Mouse (Mus musculus) kidney, embryonic 15.5 days (tissue): ENCODE measurements around the gene Btbd3. TPM values are rescaled to one million over a fixed set of nuclear protein-coding genes. Genes with fewer than 3 reads are reported as not detected.
A peak's percentile ranks its signal among the peaks of the same experiment; 100 is the strongest.

Experiments
- ATAC-seq: fragments of 200-750 bp; cut with Nextera tagmentation; replicated peaks from 2 replicates; pipeline ENCODE4 v1.8.0; 2017; ENCODE audit warnings: moderate TSS enrichment; ENCODE audit not compliant: low FRiP score
- H3K27ac ChIP-seq: fragments of 300-500 bp; sonication (generic); 2 replicates; pipeline ENCODE4 v1.5.1; 2015; ENCODE audit warnings: mild to moderate bottlenecking, inconsistent platforms
- H3K27me3 ChIP-seq: fragments of 300-500 bp; sonication (generic); 2 replicates; pipeline ENCODE4 v1.6.1; 2015; ENCODE audit warnings: inconsistent platforms
- H3K36me3 ChIP-seq: fragments of 300-500 bp; sonication (generic); 2 replicates; pipeline ENCODE4 v1.6.1; 2015; ENCODE audit warnings: inconsistent platforms
- H3K4me1 ChIP-seq: fragments of 300-500 bp; sonication (generic); 2 replicates; pipeline ENCODE4 v1.6.1; 2015; ENCODE audit warnings: inconsistent platforms
- H3K4me2 ChIP-seq: fragments of 300-500 bp; sonication (generic); 2 replicates; pipeline ENCODE4 v1.6.1; 2015; ENCODE audit warnings: moderate library complexity, mild to moderate bottlenecking, inconsistent platforms
- H3K4me3 ChIP-seq: fragments of 300-500 bp; sonication (generic); replicated peaks from 2 replicates; pipeline ENCODE4 v1.5.1; 2015; ENCODE audit warnings: mild to moderate bottlenecking, inconsistent platforms
- H3K9ac ChIP-seq: fragments of 300-500 bp; sonication (generic); 2 replicates; pipeline ENCODE4 v1.6.1; 2015; ENCODE audit warnings: mild to moderate bottlenecking, inconsistent platforms
- H3K9me3 ChIP-seq: fragments of 300-500 bp; sonication (generic); replicated peaks from 2 replicates; pipeline ENCODE4 v1.6.1; 2016; ENCODE audit warnings: inconsistent platforms
- WGBS: fragments of 180-500 bp; shearing (Covaris S2); methylation state at CpG from one replicate; pipeline ENCODE4 v1.1.7; 2015; ENCODE audit warnings: mixed read lengths; 5-methylcytosine and 5-hydroxymethylcytosine counted together
- polyA plus RNA-seq: library from polyadenylated mRNA; unstranded; fragments of >200 nt; fragmentation: Nextera tagmentation; extraction: Ambion mirVana; gene quantifications from 2 replicates; pipeline ENCODE4 v1.2.1, GENCODE M21; 2015

Gene Btbd3
- polyA plus RNA-seq, 1 experiment from 2014 or later, result 17.4 TPM

GRCm38 (mm10) chr2:138265356-138266005 is 9.1 kb downstream of the Btbd3 start:
- Histone ChIP-seq H3K4me1 (peaks cover 51% of the 10 kb centered on the region), H3K4me3 (no peak overlapping the region), H3K27me3 (no peaks in the 10 kb centered on the region), H3K9ac (no peak overlapping the region), H3K4me2 (peak overlapping the region; percentile 32; the same call in 1 of the 2 replicates), H3K36me3 (no peaks in the 10 kb centered on the region), H3K27ac (peak overlapping the region; percentile 71), H3K9me3 (no peaks in the 10 kb centered on the region)
- ATAC-seq, result peak; percentile 15; the same call in 1 of the 2 replicates
- 20% methylated on average over 13 of the region's 13 CpGs for WGBS

- Histone ChIP-seq H3K27ac (no peak overlapping the region), H3K36me3 (no peaks in the 10 kb centered on the region), H3K9ac (no peak overlapping the region), H3K4me1 (peaks cover 41% of the 10 kb centered on the region), H3K4me2 (no peak overlapping the region), H3K27me3 (no peaks in the 10 kb centered on the region), H3K4me3 (no peak overlapping the region), H3K9me3 (no peaks in the 10 kb centered on the region)
- ATAC-seq, result no peak; the same call in 1 of the 2 replicates
- 70% methylated on average over 5 of the region's 5 CpGs for WGBS
These were observed 10.3 kb downstream of the Btbd3 start for GRCm38 (mm10) chr2:138266679-138267078.

GRCm38 (mm10) chr2:138267852-138268513 is 11.6 kb downstream of the Btbd3 start:
- Histone ChIP-seq H3K27me3 (no peaks in the 10 kb centered on the region), H3K4me2 (no peak overlapping the region), H3K4me3 (no peak overlapping the region), H3K27ac (0 out of 2 replicates have a peak overlapping the region, but pooled peaks have one; percentile 30), H3K4me1 (peaks cover 41% of the 10 kb centered on the region), H3K9ac (no peak overlapping the region), H3K9me3 (no peaks in the 10 kb centered on the region), H3K36me3 (no peaks in the 10 kb centered on the region)
- WGBS, result 37% methylated on average over 4 of the region's 4 CpGs
- ATAC-seq, result peak; percentile 84

- no peak overlapping the region for H3K4me2 ChIP-seq
- H3K4me3 ChIP-seq, result no peak overlapping the region
- H3K9me3 ChIP-seq, result no peaks in the 10 kb centered on the region
- no peak overlapping the region for H3K9ac ChIP-seq
- ATAC-seq, result no peak
- peaks cover 45% of the 10 kb centered on the region for H3K4me1 ChIP-seq
- no peaks in the 10 kb centered on the region for H3K36me3 ChIP-seq
- no peak overlapping the region for H3K27ac ChIP-seq
- H3K27me3 ChIP-seq, result no peaks in the 10 kb centered on the region
These were observed 13.0 kb downstream of the Btbd3 start for GRCm38 (mm10) chr2:138269330-138269729.

GRCm38 (mm10) chr2:138273404-138274073 is 17.2 kb downstream of the Btbd3 start:
- peaks cover 39% of the 10 kb centered on the region for H3K4me1 ChIP-seq
- no peak overlapping the region for H3K4me3 ChIP-seq
- no peak for ATAC-seq
- H3K4me2 ChIP-seq, result no peak overlapping the region
- no peak overlapping the region for H3K9ac ChIP-seq
- H3K36me3 ChIP-seq, result no peaks in the 10 kb centered on the region
- WGBS, result 84% methylated on average over 9 of the region's 9 CpGs
- no peaks in the 10 kb centered on the region for H3K9me3 ChIP-seq
- H3K27ac ChIP-seq, result no peak overlapping the region
- H3K27me3 ChIP-seq, result no peaks in the 10 kb centered on the region

- Histone ChIP-seq H3K9me3 (no peaks in the 10 kb centered on the region), H3K4me3 (no peak overlapping the region), H3K9ac (no peak overlapping the region), H3K4me1 (peaks cover 42% of the 10 kb centered on the region), H3K27me3 (no peaks in the 10 kb centered on the region), H3K36me3 (no peaks in the 10 kb centered on the region), H3K4me2 (no peak overlapping the region), H3K27ac (no peak overlapping the region)
- ATAC-seq, result no peak
- 77% methylated on average over 5 of the region's 5 CpGs for WGBS
These were observed 17.7 kb downstream of the Btbd3 start for GRCm38 (mm10) chr2:138274086-138274485.

- peaks cover 58% of the 10 kb centered on the region for H3K4me1 ChIP-seq
- H3K4me2 ChIP-seq, result peak overlapping the region; percentile 61
- WGBS, result 12% methylated on average over 17 of the region's 17 CpGs
- peaks cover 9% of the 10 kb centered on the region; the same call in 1 of the 2 replicates for H3K36me3 ChIP-seq
- H3K9me3 ChIP-seq, result no peaks in the 10 kb centered on the region
- H3K4me3 ChIP-seq, result peak overlapping the region; percentile 42
- peak; percentile 92 for ATAC-seq
- peak overlapping the region; percentile 42; the same call in 1 of the 2 replicates for H3K9ac ChIP-seq
- H3K27me3 ChIP-seq, result no peaks in the 10 kb centered on the region
- H3K27ac ChIP-seq, result peak overlapping the region; percentile 75
These were observed 21.7 kb downstream of the Btbd3 start for GRCm38 (mm10) chr2:138277842-138278691.

- no peaks in the 10 kb centered on the region for H3K9me3 ChIP-seq
- no peak for ATAC-seq
- H3K9ac ChIP-seq, result 0 out of 2 replicates have a peak overlapping the region, but pooled peaks have one; percentile 42
- H3K27me3 ChIP-seq, result no peaks in the 10 kb centered on the region
- H3K4me2 ChIP-seq, result peak overlapping the region; percentile 61
- peak overlapping the region; percentile 42 for H3K4me3 ChIP-seq
- peaks cover 19% of the 10 kb centered on the region for H3K36me3 ChIP-seq
- H3K4me1 ChIP-seq, result peaks cover 52% of the 10 kb centered on the region
- peak overlapping the region; percentile 75 for H3K27ac ChIP-seq
- WGBS, result 74% methylated on average over 15 of the region's 15 CpGs
These were observed 22.7 kb downstream of the Btbd3 start for GRCm38 (mm10) chr2:138278853-138279640.

- H3K9ac ChIP-seq, result no peak overlapping the region
- H3K4me2 ChIP-seq, result peak overlapping the region; percentile 61
- WGBS, result 58% methylated on average over 11 of the region's 11 CpGs
- H3K4me1 ChIP-seq, result peaks cover 48% of the 10 kb centered on the region
- H3K4me3 ChIP-seq, result peak overlapping the region; percentile 42
- peaks cover 24% of the 10 kb centered on the region for H3K36me3 ChIP-seq
- H3K27me3 ChIP-seq, result no peaks in the 10 kb centered on the region
- ATAC-seq, result no peak
- H3K27ac ChIP-seq, result peak overlapping the region; percentile 75
- H3K9me3 ChIP-seq, result no peaks in the 10 kb centered on the region
These were observed 23.3 kb downstream of the Btbd3 start for GRCm38 (mm10) chr2:138279641-138280040.

- 49% methylated on average over 17 of the region's 17 CpGs for WGBS
- peak overlapping the region; percentile 42 for H3K4me3 ChIP-seq
- no peaks in the 10 kb centered on the region for H3K9me3 ChIP-seq
- H3K9ac ChIP-seq, result no peak overlapping the region
- H3K4me2 ChIP-seq, result peak overlapping the region; percentile 61
- H3K27ac ChIP-seq, result peak overlapping the region; percentile 75; the same call in 1 of the 2 replicates
- no peaks in the 10 kb centered on the region for H3K27me3 ChIP-seq
- H3K36me3 ChIP-seq, result peaks cover 31% of the 10 kb centered on the region
- peaks cover 44% of the 10 kb centered on the region for H3K4me1 ChIP-seq
- peak; percentile 38; the same call in 1 of the 2 replicates for ATAC-seq
These were observed 23.9 kb downstream of the Btbd3 start for GRCm38 (mm10) chr2:138280225-138280711.
